Mouse (Mus musculus) heart, postnatal 36 days (tissue): ENCODE data around the gene Pklr. TPM values are rescaled to one million over a fixed set of nuclear protein-coding genes. Genes with fewer than 3 reads are reported as not detected.

ENCODE experiments used
- DNase-seq, 2 experiments: peaks; one replicate each; pipeline ENCODE4 v3.0.0; 2021 to 2022
- intact Hi-C: fragments of 180-260 bp; cut with DNase I; formaldehyde crosslinking; loops from one replicate; pipeline ENCODE4 v1.15.1; 2025
- total RNA-seq, 2 experiments: library from RNA; stranded (reverse); gene quantifications; 2 replicates each; pipeline ENCODE4 v1.2.3; 2021

Pklr gene
- total RNA-seq, 2 experiments from 2014 or later = not detected

DNA sequence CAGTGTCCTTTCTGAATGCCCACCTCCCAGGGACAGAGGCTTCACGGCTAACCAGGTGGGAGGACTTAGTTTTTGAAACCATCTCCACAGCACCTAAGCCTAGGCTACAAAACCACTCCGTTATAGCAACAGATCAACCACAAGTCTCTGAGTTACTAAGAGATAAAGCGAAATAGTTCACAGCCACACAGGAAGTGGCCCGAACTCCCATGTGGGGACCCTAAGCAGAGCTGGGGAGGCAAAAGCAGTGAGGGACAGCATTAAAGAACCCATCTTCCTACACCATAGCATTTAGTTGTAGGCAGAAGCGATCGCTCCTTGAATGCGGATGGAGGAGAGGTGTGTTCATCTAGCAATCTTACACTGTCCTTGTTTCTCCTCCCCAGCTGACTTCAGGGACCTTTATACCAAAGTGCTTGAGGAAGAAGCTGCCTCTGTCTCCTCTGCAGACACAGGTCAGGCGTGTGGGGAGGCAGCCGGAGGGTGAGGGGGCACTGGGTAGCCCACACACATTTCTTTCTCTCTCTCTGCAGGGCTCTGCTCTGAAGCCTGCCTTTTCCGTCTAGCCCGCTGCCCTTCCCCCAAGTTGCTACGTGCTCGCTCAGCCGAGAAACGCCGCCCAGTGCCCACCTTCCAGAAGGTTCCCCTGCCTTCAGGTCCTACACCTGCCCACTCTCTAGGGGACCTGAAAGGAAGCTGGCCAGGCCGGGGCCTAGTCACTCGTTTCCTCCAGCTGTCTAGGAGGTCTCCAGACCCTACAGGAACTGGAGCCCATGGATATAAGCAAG is 51.9 kb downstream of the Pklr start:
- no peak for DNase-seq
- intact Hi-C loops = no loop called here

- intact Hi-C loops = no loop called here
- DNase-seq = no peak
These were observed 52.5 kb downstream of the Pklr start for GRCm38 (mm10) chr3:89188478-89188875.

DNA sequence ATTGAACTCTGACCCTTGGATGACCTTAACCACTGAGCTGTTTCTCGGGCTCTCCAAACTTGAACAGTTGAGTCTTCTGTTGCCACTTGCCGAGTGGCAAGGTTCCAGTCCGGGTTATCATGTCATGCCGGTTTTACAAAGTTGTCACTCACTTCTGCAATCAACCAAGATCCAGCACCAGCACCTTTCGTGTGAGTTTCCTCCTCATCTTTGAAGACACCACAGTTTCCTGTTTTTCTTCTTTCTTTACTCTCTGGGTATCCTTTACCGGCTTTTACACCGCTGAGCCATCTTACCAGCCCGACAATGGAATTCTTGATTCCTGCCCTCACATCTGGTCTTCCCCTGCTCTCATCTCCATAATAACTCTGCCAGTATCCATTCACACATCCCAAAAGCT is 54.5 kb downstream of the Pklr start:
- intact Hi-C loops = no loop called here
- no peak for DNase-seq

DNA sequence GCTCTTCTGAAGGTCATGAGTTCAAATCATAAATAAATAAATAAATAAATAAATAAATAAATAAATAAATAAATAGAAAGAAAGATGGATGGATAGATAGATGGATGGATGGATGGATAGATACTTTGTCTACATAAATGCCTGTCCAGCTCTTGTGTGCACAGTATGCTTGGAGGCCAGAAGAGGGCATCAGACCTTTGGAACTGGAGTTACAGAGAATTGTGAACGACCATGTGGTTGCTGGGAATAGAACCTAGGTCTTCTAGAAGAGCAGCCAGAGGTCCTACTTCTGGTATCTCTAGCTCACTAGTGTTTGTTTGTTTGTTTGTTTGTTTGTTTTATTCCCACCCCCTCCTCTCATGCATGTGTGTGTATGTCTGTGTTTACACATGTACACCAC is 57.4 kb downstream of the Pklr start:
- intact Hi-C loops = no loop called here
- no peak for DNase-seq

DNA sequence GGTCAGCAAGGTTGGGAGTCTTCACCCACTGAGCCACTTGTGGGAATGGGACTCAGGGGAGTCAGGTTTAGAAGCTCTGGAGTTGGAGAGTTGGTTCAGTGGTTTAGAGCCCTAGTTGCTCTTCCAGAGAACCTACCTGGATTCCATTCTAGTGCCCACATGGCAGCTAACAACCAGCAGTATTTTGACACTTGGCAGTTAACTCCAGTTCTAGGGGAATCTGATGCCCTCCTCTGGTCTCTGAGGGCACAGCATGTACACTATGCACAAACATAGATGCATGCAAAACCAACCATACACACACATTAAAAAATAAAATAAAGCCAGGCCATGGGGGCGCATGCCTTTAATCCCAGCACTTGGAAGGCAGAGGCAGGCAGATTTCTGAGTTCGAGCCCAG is 57.9 kb downstream of the Pklr start:
- intact Hi-C loops = no loop called here
- no peak for DNase-seq

Other genes starting within 250 kb of the Pklr start
- gene Msto1, start 222.1 kb upstream of the Pklr start, total RNA-seq = 10 to 100 TPM; 14.1 to 15.7 TPM
- 10 to 100 TPM; 37.7 to 39.9 TPM for gene Ash1l, start 185.5 kb upstream of the Pklr start, total RNA-seq
- 100 to 1,000 TPM; 128 to 152 TPM for gene Dap3, start 185.0 kb upstream of the Pklr start, total RNA-seq
- gene Rusc1, start 42.8 kb upstream of the Pklr start, total RNA-seq = 10 to 100 TPM; 24.4 to 25.1 TPM
- not detected for gene Gm43738, start 35.0 kb upstream of the Pklr start, total RNA-seq
- gene Fdps, start 34.2 kb upstream of the Pklr start, total RNA-seq = 10 to 100 TPM; 20.0 to 20.7 TPM
- gene Hcn3, start 24.1 kb downstream of the Pklr start, total RNA-seq = under 1 TPM; 0.17 to 0.38 TPM
- 10 to 100 TPM; 15.8 to 19.9 TPM for gene Clk2, start 28.7 kb downstream of the Pklr start, total RNA-seq
- gene Scamp3, start 41.3 kb downstream of the Pklr start, total RNA-seq = 10 to 100 TPM; 49.8 to 49.9 TPM
- gene Fam189b, start 47.0 kb downstream of the Pklr start, total RNA-seq = 1 to 10 TPM; 4.6 to 5.5 TPM
- gene Gba, start 66.8 kb downstream of the Pklr start, total RNA-seq = 10 to 100 TPM; 21.3 to 21.8 TPM
- 1 to 10 TPM; 6.8 to 9.4 TPM for gene Thbs3, start 79.0 kb downstream of the Pklr start, total RNA-seq
- gene Mtx1, start 90.9 kb downstream of the Pklr start, total RNA-seq = 10 to 100 TPM; 58.0 to 60.0 TPM
- under 1 TPM; 0.14 to 0.46 TPM for gene Muc1, start 92.9 kb downstream of the Pklr start, total RNA-seq
- gene Krtcap2, start 109.8 kb downstream of the Pklr start, total RNA-seq = 10 to 100 TPM; 82.3 to 87.0 TPM
- under 1 TPM; 0.42 to 0.62 TPM for gene Trim46, start 110.2 kb downstream of the Pklr start, total RNA-seq
- gene Dpm3, start 123.2 kb downstream of the Pklr start, total RNA-seq = 10 to 100 TPM; 50.0 to 52.3 TPM
- 10 to 100 TPM; 20.5 to 23.0 TPM for gene Slc50a1, start 134.4 kb downstream of the Pklr start, total RNA-seq
- 10 to 100 TPM; 28.3 to 42.6 TPM for gene Efna1, start 145.0 kb downstream of the Pklr start, total RNA-seq
- gene Efna3, start 186.8 kb downstream of the Pklr start, total RNA-seq = not detected
- gene Efna4, start 201.9 kb downstream of the Pklr start, total RNA-seq = under 1 TPM; 0.19 to 0.22 TPM
- 10 to 100 TPM; 56.5 to 62.6 TPM for gene Adam15, start 213.9 kb downstream of the Pklr start, total RNA-seq
- not detected for gene Dcst2, start 225.8 kb downstream of the Pklr start, total RNA-seq
- not detected for gene Dcst1, start 229.1 kb downstream of the Pklr start, total RNA-seq